Mouse (Mus musculus) erythroblast, embryonic 14.5 days (primary cell): ENCODE data around the gene Keap1.

Experiments
- GATA1 ChIP-seq: IDR thresholded peaks from 2 replicates; pipeline ENCODE4 v1.6.1; 2012; ENCODE audit warnings: low read length, inconsistent platforms, mixed read lengths
- TAL1 ChIP-seq: IDR thresholded peaks from 3 replicates; pipeline ENCODE4 v1.6.1; 2012; ENCODE audit warnings: low read length, inconsistent platforms, mixed read lengths

DNA sequence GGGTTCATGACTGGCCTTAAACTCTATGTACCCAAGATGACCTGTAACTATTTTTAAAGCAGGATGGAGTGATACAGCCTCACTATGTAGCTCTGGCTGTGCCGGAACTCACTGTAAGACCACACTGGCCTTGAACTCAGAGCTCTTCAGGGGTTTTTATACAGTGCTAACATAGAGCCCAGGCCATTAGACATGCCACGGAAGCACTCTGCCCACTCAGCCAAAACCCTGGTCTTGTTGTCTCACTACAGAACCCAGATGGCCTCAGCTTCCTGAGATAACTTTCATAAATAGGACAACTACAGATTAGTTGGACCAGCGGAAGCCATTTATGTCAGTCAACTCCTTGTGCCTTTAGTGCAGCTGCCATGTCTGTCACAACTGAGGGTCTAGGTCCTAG is 35.2 kb upstream of the Keap1 start:
- TF ChIP-seq TAL1 (no peak), GATA1 (no peak)
